Mouse (Mus musculus): ENCODE measurements at regions not wholly inside any gene's neighbourhood (a gene's known extent, or its start where the extent isn't known, plus 50 kb on each side); places are given as distances from the start of the nearest gene placed in this dataset.

GRCm38 (mm10) chr15:49043035-49043434, 4841.7 kb upstream of the Gm7489 start:
- WGBS: 58% methylated on average over 2 of the region's 2 CpGs
- TF ChIP-seq POLR2A (IDR thresholded peaks at IDR 0.05; ENCODE audit: extremely low read depth, insufficient read depth, low read length) (no peak), CTCF (IDR thresholded peaks at IDR 0.05; ENCODE audit: low read depth, low read length) (no peak)

GRCm38 (mm10) chr15:49065069-49065468, 4819.6 kb upstream of the Gm7489 start:
- no peaks in the 10 kb centered on the region for H3K27me3 ChIP-seq (ENCODE audit: control insufficient read depth, insufficient read depth, low read length)
- TF ChIP-seq CTCF (IDR thresholded peaks at IDR 0.05; ENCODE audit: low read depth, low read length) (no peak), POLR2A (IDR thresholded peaks at IDR 0.05; ENCODE audit: extremely low read depth, insufficient read depth, low read length) (no peak)
- no peak overlapping the region for H3K27ac ChIP-seq (replicated peaks; ENCODE audit: insufficient read depth, low read depth, low read length)
- no peaks in the 10 kb centered on the region for H3K79me2 ChIP-seq (ENCODE audit: control insufficient read depth, insufficient read depth, low read length)
- no peak overlapping the region for H3K9ac ChIP-seq (ENCODE audit: low read depth, low read length)
- no peaks in the 10 kb centered on the region for H3K36me3 ChIP-seq (ENCODE audit: control insufficient read depth, insufficient read depth, low read length)
- 56% methylated on average over 1 of the region's 1 CpGs for WGBS
- no peak for DNase-seq (ENCODE audit: extremely low read depth, low read depth, low spot score)
- H3K4me3 ChIP-seq (ENCODE audit: insufficient read depth, low read depth, low read length): no peak overlapping the region
- H3K4me1 ChIP-seq (ENCODE audit: control insufficient read depth, insufficient read depth, low read length): no peaks in the 10 kb centered on the region

More at GRCm38 (mm10) chr15:49043035-49043434, 4841.7 kb upstream of the Gm7489 start:
- Histone ChIP-seq H3K79me2 (ENCODE audit: control insufficient read depth, insufficient read depth, low read length) (no peaks in the 10 kb centered on the region), H3K4me1 (ENCODE audit: control insufficient read depth, insufficient read depth, low read length) (no peaks in the 10 kb centered on the region), H3K4me3 (ENCODE audit: insufficient read depth, low read depth, low read length) (no peak overlapping the region), H3K9ac (ENCODE audit: low read depth, low read length) (no peak overlapping the region), H3K27ac (replicated peaks; ENCODE audit: insufficient read depth, low read depth, low read length) (no peak overlapping the region), H3K27me3 (ENCODE audit: control insufficient read depth, insufficient read depth, low read length) (no peaks in the 10 kb centered on the region), H3K36me3 (ENCODE audit: control insufficient read depth, insufficient read depth, low read length) (no peaks in the 10 kb centered on the region)
- no peak for DNase-seq (ENCODE audit: extremely low read depth, low read depth, low spot score)

- no peaks in the 10 kb centered on the region for H3K4me1 ChIP-seq (ENCODE audit: control insufficient read depth, insufficient read depth, low read length)
- no peaks in the 10 kb centered on the region for H3K36me3 ChIP-seq (ENCODE audit: control insufficient read depth, insufficient read depth, low read length)
- TF ChIP-seq POLR2A (IDR thresholded peaks at IDR 0.05; ENCODE audit: extremely low read depth, insufficient read depth, low read length) (no peak), CTCF (IDR thresholded peaks at IDR 0.05; ENCODE audit: low read depth, low read length) (no peak)
- no peak overlapping the region for H3K4me3 ChIP-seq (ENCODE audit: insufficient read depth, low read depth, low read length)
- no peak overlapping the region for H3K9ac ChIP-seq (ENCODE audit: low read depth, low read length)
- no peak overlapping the region for H3K27ac ChIP-seq (replicated peaks; ENCODE audit: insufficient read depth, low read depth, low read length)
- H3K79me2 ChIP-seq (ENCODE audit: control insufficient read depth, insufficient read depth, low read length): no peaks in the 10 kb centered on the region
- H3K27me3 ChIP-seq (ENCODE audit: control insufficient read depth, insufficient read depth, low read length): no peaks in the 10 kb centered on the region
- DNase-seq (ENCODE audit: extremely low read depth, low read depth, low spot score): peak; percentile 66
Measured at GRCm38 (mm10) chr15:49065875-49066274, 4818.8 kb upstream of the Gm7489 start.

- no peak for TF ChIP-seq CTCF (IDR thresholded peaks at IDR 0.05; ENCODE audit: low read depth, low read length)
- no peak for TF ChIP-seq POLR2A (IDR thresholded peaks at IDR 0.05; ENCODE audit: extremely low read depth, insufficient read depth, low read length)
- H3K27me3 ChIP-seq (ENCODE audit: control insufficient read depth, insufficient read depth, low read length): no peaks in the 10 kb centered on the region
- DNase-seq (ENCODE audit: extremely low read depth, low read depth, low spot score): peak; percentile 19
- H3K36me3 ChIP-seq (ENCODE audit: control insufficient read depth, insufficient read depth, low read length): no peaks in the 10 kb centered on the region
- no peaks in the 10 kb centered on the region for H3K79me2 ChIP-seq (ENCODE audit: control insufficient read depth, insufficient read depth, low read length)
- no peak overlapping the region for H3K9ac ChIP-seq (ENCODE audit: low read depth, low read length)
- H3K27ac ChIP-seq (replicated peaks; ENCODE audit: insufficient read depth, low read depth, low read length): no peak overlapping the region
- WGBS: 34% methylated on average over 2 of the region's 2 CpGs
- no peaks in the 10 kb centered on the region for H3K4me1 ChIP-seq (ENCODE audit: control insufficient read depth, insufficient read depth, low read length)
- H3K4me3 ChIP-seq (ENCODE audit: insufficient read depth, low read depth, low read length): no peak overlapping the region
Measured at GRCm38 (mm10) chr15:49066367-49066766, 4818.3 kb upstream of the Gm7489 start.
